Mouse (Mus musculus) adipose tissue, adult 10 weeks (tissue): Measurements from ENCODE around the gene Tlcd2. TPM values are rescaled to one million over a fixed set of nuclear protein-coding genes. Genes with fewer than 3 reads are reported as not detected.

Source experiments
- polyA plus RNA-seq: library from polyadenylated mRNA; stranded (reverse); fragments of 350-450 nt; fragmentation: Illumina TruSeq; extraction: RNeasy Lipid Tissue Mini Kit (QIAGEN cat#74804); gene quantifications from one replicate; pipeline ENCODE4 v1.2.3, GENCODE M21; 2014; ENCODE audit warnings: low read depth, low replicate concordance

Gene Tlcd2
- 12.7 TPM for polyA plus RNA-seq

DNA sequence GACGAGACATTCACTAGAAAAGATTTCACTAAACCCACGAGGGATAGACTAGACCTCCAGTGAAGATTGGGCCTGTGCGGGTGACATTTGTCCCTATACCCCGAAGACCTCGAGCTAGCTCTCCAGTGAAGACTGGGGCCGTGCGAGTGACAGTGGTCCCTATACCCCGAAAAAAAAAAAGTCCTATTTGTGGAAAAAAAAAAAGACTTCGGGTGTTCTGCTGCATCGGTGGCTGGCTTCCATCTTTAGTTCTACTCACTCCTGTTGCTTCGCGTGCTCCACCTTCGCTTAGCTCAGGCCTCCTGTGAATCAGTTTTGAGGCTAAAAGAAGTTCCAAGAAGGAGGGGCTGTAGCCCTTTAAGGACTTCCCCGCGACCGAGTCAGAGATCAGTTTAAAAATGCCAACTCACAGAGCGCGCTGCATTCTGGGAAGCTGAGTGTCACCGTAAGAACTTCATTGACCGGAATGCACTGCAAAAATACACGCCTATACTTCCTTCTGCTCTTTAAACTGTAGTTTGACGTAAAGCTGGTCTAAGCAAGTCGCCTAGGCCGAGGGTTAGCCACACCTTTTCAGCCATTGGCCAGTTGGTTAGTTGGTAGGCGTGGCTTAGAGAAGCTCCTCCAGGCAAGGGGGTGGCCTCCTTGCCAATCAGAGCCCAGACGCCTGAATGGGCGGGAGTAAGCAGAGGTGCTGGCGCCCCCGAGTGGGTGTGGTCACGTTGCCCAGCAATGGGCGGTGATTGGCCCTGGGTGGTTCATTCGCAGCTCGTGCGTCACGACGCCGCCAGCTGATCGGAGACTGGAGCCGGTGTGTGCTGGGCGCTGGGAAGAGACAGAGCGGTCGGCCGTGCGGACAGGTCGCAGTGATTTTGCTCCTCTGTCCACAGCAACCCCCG lies at the start of gene Tlcd2:
Gene Tlcd2 (plus strand): TSS at position 872 of the 899 bp plus-strand sequence.

DNA sequence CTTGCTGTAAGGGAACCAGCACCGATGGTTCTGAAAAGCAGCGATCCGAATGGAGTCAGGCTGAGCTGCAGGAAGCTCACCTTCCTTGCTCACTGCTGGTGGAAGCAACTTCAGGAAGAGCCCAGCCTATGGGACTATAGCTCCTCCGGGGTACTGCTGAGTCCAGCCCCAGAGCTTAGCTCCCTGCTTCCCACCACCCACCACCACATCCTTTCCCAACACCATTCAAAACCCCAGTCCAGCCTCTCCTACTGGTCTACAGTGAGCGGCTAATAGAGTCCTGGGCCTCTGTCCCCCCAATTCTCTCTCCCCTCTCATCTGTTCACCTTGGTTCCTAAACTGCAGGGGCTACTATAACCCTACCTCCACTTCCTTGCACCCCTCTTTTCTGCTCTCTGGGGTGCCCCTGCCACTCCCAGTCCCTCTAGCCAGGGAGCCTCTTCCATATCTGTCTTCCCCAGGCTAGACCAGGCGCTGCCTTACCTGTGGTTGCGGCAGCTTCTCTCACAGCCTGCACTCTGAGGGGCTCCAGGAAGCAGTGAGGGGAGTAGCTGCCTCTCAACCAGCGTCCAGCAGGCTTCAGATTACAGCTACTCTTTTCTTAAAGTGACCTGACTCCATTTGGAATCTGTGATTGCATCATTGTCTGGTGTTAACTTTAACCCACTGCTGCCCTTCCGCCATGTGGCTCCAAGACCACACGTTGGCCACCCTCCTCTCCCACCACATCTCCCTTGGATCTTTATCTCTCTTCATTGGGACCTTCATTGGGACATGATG lies 39.3 kb upstream of the Tlcd2 start, which contains the start of gene Serpinf1:
Gene Serpinf1 (minus strand): TSS at position 689 of the 780 bp plus-strand sequence.

DNA sequence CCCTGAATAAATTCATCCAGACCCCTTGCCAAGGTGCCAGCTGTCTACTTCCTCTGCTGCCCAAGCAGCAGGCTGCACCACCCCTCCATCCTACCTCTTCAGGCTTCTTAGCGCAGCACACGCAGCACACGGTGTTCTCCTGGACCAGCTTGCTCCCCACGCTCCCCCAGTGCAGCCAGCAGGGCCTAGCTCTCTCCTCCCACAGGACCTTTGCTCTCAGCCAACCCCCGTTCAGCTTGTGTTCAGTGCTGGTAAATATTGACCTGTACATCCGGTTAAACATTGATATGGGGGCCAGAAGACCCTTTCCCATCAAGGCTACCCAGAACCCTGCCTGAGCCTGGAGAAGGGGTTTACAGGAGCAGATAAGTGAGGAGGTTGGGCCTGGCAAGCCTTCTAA lies 22.2 kb upstream of the Tlcd2 start, which contains the start of gene Serpinf2:
Gene Serpinf2 (minus strand): TSS at position 229 of the 400 bp plus-strand sequence.

DNA sequence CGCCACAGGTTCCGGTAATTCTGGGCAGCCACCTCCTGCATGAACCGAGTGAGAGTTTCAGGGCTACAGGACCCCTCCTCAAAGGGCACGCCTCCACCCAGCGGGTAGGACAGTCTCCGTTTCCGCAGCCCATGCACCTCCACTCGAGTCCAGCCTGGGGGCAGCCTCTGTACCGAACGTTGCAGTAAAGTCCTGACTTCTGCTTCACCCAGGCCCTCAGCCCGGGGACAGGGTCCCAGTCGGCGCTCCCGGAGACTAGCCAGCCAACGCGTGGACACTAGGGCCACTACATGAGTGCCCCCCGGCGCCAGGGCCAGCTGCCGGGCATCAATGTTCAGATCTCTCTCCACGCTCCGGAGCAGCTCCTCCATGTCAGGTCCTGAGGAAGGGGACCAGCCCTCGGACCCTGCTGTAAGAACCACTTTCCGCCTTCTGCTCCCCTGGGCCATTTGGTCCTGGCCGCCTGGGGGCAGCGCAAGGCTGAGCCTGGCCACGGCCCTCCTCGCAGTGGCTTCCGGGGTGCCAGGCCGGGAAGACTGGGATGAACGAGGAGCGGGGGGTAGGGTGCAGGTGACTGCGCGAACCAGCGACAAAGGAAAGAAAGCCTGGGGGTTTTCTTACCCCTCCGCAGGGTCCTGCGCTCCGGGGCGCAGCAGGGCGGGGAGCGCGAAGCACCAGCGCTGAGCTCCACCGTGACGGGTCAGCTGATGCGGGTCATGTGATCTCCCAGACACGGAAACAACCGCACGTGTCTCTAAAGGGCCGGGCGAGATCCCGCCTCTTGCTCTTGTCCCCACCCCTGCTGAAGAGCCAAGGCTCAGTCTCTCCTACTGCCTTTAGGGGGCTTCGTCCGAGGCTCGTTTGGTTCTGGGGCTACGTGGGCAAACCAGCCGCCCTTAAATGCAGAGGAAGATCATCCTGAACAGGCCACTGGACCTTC lies 7.3 kb upstream of the Tlcd2 start, which contains the start of gene Wdr81:
Gene Wdr81 (minus strand): TSS at position 727 of the 940 bp plus-strand sequence.

DNA sequence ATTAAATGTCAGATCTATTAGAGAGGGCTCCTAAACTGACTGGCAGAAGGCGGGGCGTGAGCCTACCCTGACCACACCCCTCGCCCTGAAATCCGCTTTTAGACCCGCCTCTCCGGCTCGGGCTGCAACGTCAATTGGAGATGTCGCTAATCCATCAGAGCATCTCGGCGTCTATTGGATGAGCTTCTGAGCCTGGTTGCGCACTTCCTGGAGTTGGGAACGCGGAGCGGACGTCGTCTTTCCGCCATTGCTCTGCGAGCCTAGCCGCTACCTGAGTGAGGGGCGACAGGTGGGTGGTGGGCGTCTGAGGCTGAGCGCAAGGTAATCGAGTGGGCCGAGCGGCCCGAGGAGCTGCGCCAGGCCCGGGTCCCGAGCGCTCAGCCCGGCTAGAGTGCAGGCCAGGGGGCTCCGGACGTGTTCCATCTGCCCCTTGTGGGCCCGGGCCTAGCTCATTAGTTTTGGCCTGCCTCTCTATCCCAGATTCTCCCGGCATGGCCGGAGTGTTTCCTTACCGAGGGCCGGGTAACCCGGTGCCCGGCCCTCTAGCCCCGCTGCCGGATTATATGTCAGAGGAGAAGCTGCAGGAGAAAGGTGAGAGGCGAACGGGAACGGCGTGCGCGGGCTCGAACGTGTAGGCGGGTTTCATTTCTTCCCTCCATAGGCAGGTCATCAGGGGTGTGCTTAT lies 25.2 kb downstream of the Tlcd2 start, which contains the start of gene Prpf8:
Gene Prpf8 (plus strand): TSS at position 216 of the 685 bp plus-strand sequence.

DNA sequence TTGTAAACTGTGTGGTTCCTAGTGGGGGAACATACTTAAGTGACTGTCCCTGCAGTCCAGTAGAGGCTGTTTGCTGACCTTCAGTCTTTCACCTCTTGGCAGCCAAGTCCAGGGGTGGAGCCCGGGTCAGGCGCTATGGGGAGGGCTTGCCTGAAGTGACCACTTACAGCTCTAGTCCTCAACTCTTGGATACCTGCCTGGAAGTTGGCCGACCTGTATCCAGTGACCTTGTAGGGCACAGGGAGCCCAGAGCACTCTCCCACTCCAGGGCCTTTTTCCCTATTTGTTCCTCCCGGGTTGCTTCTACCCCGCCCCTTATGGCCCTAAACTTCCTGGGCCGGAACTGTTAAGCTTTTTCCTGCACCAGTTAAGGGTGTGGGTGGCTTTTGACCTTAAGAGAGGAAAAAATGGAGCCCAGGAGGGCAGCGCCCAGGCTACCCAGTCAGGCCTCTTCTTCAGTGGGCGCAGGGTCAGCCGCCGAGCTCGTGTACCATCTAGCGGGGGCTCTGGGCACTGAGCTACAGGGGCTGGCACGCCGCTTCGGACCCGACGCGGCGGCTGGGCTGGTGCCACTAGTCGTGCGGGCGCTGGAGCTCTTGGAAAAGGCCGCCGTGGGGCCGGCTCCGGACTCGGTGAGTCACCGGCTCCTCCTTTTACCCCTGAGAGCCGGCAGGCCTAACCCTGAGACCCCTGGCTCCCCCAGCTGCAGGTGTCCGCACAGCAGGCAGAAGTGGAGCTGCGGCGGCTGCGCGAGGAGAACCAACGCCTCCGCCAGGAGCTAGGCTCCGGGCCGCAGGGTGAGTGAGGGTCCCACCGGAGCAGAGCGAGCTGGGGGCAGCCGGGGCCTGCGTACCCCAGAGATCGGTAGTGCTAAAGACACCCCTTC lies 48.5 kb downstream of the Tlcd2 start, which contains the start of gene Rilp:
Gene Rilp (plus strand): TSS at position 354 of the 886 bp plus-strand sequence.

DNA sequence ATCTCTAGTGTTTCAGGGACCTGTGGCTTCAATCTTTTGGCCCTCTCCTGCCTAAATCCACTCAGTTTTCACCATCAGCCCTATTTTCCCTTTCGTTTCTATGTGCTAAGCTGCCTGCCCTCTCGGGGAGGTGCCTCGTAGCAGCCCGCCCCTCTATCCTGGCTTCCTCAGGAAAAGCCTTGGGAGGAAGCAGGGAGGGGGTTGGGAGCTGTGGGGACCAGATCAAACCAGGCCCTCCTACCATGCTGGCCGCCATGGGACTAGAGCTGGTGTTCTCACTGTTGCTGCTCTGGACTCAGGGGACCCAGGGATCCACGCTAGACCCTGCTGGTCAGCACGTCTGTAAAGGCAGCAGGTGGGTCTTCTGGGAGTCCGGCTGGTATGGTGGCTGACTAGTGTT lies 51.8 kb downstream of the Tlcd2 start, which contains the start of gene Scarf1:
Gene Scarf1 (plus strand): TSS at position 205 of the 400 bp plus-strand sequence.

Other genes with a start within 250 kb of the Tlcd2 start
- 36.4 TPM for gene Rpa1, start 113.4 kb upstream of the Tlcd2 start, polyA plus RNA-seq
- gene Smyd4, start 113.3 kb upstream of the Tlcd2 start, polyA plus RNA-seq, result 4.8 TPM
- 171 TPM for gene Serpinf1, start 39.0 kb upstream of the Tlcd2 start, polyA plus RNA-seq
- 74.4 TPM for gene Serpinf2, start 22.1 kb upstream of the Tlcd2 start, polyA plus RNA-seq
- gene Wdr81, start 7.0 kb upstream of the Tlcd2 start, polyA plus RNA-seq, result 17.3 TPM
- gene Prpf8, start 25.1 kb downstream of the Tlcd2 start, polyA plus RNA-seq, result 65.6 TPM
- 5.7 TPM for gene Rilp, start 48.4 kb downstream of the Tlcd2 start, polyA plus RNA-seq
- gene Scarf1, start 51.8 kb downstream of the Tlcd2 start, polyA plus RNA-seq, result 6.0 TPM
- 12.4 TPM for gene Slc43a2, start 70.0 kb downstream of the Tlcd2 start, polyA plus RNA-seq
- gene Pitpna, start 126.4 kb downstream of the Tlcd2 start, polyA plus RNA-seq, result 68.8 TPM
- 46.0 TPM for gene Inpp5k, start 169.3 kb downstream of the Tlcd2 start, polyA plus RNA-seq
- 88.9 TPM for gene Myo1c, start 188.8 kb downstream of the Tlcd2 start, polyA plus RNA-seq
- gene Crk, start 217.5 kb downstream of the Tlcd2 start, polyA plus RNA-seq, result 59.6 TPM